Mouse (Mus musculus) liver, postnatal 0 days (tissue): ENCODE data around the gene Zfp948. TPM values are rescaled to one million over a fixed set of nuclear protein-coding genes. Genes with fewer than 3 reads are reported as not detected.

Source experiments
- ATAC-seq: fragments of 200-750 bp; cut with Nextera tagmentation; 2 replicates; pipeline ENCODE4 v1.8.0; 2017; ENCODE audit warnings: mild to moderate bottlenecking, moderate library complexity
- DNase-seq: peaks from one replicate; pipeline ENCODE4 v3.0.0-alpha.2; 2016
- H3K27ac ChIP-seq: fragments of 300-500 bp; sonication (generic); 2 replicates; pipeline ENCODE4 v1.5.1; 2014; ENCODE audit warnings: antibody characterized with exemption, moderate library complexity, mild to moderate bottlenecking, low read depth
- H3K27me3 ChIP-seq: fragments of 300-500 bp; sonication (generic); 2 replicates; pipeline ENCODE4 v1.6.1; 2014; ENCODE audit warnings: low read length, control low read depth, mixed read lengths; ENCODE audit not compliant: insufficient read depth
- H3K36me3 ChIP-seq: fragments of 300-500 bp; sonication (generic); replicated peaks from 2 replicates; pipeline ENCODE4 v1.6.1; 2014; ENCODE audit warnings: mild to moderate bottlenecking, control low read depth, low read length, moderate library complexity, mixed read lengths; ENCODE audit not compliant: insufficient read depth
- H3K4me1 ChIP-seq: fragments of 300-500 bp; sonication (generic); 2 replicates; pipeline ENCODE4 v1.6.1; 2014; ENCODE audit warnings: antibody characterized with exemption, mild to moderate bottlenecking, control low read depth; ENCODE audit not compliant: insufficient read depth
- H3K4me2 ChIP-seq: fragments of 300-500 bp; sonication (generic); 2 replicates; pipeline ENCODE4 v1.6.1; 2014; ENCODE audit warnings: low read depth, mild to moderate bottlenecking, low read length, moderate library complexity, mixed read lengths
- H3K4me3 ChIP-seq: fragments of 300-500 bp; sonication (generic); 2 replicates; pipeline ENCODE4 v1.5.1; 2014; ENCODE audit warnings: low read depth, low read length
- H3K9ac ChIP-seq: fragments of 300-500 bp; sonication (generic); replicated peaks from 2 replicates; pipeline ENCODE4 v1.6.1; 2014; ENCODE audit warnings: mild to moderate bottlenecking, moderate library complexity
- H3K9me3 ChIP-seq: fragments of 300-500 bp; sonication (generic); 2 replicates; pipeline ENCODE4 v1.6.1; 2016; ENCODE audit warnings: mild to moderate bottlenecking, control low read depth, low read length, mixed read lengths
- CTCF ChIP-seq: sonication (generic); IDR thresholded peaks from 2 replicates; pipeline ENCODE4 v1.5.1; 2016; ENCODE audit warnings: antibody characterized with exemption, low read depth
- EP300 ChIP-seq: IDR thresholded peaks from 2 replicates; pipeline ENCODE4 v1.6.1; 2016; ENCODE audit warnings: antibody characterized with exemption, low read depth, mild to moderate bottlenecking
- WGBS: fragments of 180-500 bp; shearing (Covaris S2); extraction: QIAGEN DNeasy Blood & Tissue Kit; methylation state at CpG from one replicate; pipeline ENCODE4 v1.1.7; 2014; ENCODE audit not compliant: insufficient replicate concordance; 5-methylcytosine and 5-hydroxymethylcytosine counted together
- polyA plus RNA-seq: library from polyadenylated mRNA; unstranded; fragments of >200 nt; fragmentation: Nextera tagmentation; extraction: Ambion mirVana; gene quantifications from 2 replicates; pipeline ENCODE4 v1.2.1, GENCODE M21; 2015

The Zfp948 gene
- polyA plus RNA-seq, 1 experiment from 2014 or later, result 3.2 TPM

DNA sequence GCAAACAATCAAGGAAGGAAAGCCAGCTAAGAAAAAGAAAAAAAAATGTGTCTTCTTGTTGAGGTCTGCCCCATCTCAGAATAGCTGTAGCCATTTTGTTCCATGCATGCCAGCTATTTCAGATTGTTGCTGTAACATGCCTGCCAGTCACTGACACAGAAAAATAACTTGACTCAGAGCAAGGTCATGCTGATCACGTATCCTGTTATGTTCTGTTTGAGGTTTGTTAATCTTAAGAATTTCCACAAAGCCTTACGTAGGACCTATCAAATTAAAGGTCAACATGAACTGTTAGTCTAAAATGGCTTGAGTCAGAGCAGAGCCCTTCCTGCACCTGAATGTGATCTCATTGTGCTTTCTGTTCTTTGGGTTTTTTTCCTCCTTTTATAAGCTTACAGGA is 30.1 kb upstream of the Zfp948 start:
- ATAC-seq (no peak), DNase-seq (no peak)
- no peaks in the 10 kb centered on the region for H3K9me3 ChIP-seq
- H3K4me3 ChIP-seq, result no peak overlapping the region
- 56% methylated on average over 2 of the region's 2 CpGs for WGBS
- H3K4me2 ChIP-seq, result no peak overlapping the region
- peaks cover 24% of the 10 kb centered on the region for H3K4me1 ChIP-seq
- no peak for TF ChIP-seq EP300
- TF ChIP-seq CTCF, result no peak
- no peak overlapping the region for H3K9ac ChIP-seq
- no peaks in the 10 kb centered on the region for H3K27me3 ChIP-seq
- H3K27ac ChIP-seq, result no peak overlapping the region
- no peaks in the 10 kb centered on the region for H3K36me3 ChIP-seq

DNA sequence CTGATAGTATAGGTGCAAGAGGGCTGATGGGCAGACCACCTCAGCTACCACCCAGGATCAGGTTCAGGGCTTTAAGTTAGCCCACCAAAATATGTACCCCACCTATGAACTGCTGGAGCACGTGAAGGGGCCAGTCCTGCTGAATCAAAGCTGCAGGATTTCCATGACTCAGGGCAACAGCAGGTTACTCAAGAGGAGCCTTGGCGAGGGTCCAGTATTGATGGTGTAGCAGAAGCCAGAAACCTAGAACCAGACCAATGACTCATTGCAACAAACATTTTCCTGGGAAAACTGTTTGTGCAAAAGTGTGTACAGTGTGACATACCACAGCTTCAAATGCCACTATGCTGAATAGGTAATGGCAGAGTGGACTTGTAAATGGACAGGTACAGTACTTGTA is 9.0 kb upstream of the Zfp948 start:
- H3K36me3 ChIP-seq, result no peaks in the 10 kb centered on the region
- H3K27ac ChIP-seq, result no peak overlapping the region
- 75% methylated on average over 2 of the region's 2 CpGs for WGBS
- H3K4me2 ChIP-seq, result no peak overlapping the region
- H3K4me1 ChIP-seq, result no peaks in the 10 kb centered on the region
- peak; percentile 33; the same call in 1 of the 2 replicates for ATAC-seq
- H3K9ac ChIP-seq, result no peak overlapping the region
- H3K9me3 ChIP-seq, result no peaks in the 10 kb centered on the region
- H3K27me3 ChIP-seq, result no peaks in the 10 kb centered on the region
- DNase-seq, result peak; percentile 51
- no peak overlapping the region for H3K4me3 ChIP-seq
- TF ChIP-seq CTCF (no peak), EP300 (no peak)

DNA sequence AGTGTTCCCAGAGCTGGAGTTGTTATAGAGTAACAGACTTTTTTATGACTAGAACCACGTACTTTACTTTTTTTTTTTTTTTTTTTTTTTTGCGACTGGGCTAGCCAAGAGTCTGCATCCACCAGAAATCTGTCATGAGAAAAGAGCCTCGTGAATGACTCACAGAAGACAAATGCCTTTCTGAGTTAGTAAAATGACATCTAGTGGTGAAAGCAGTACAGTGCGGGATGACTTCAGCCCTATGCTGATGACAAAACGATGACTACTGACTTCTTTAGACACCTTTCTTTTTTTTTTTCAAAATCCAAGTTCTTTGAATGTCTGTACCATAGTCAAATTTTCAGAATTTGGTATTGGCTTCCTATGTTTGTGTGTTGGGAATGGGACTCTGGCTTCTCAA is 588 bp upstream of the Zfp948 start:
- peak overlapping the region; percentile 91 for H3K27ac ChIP-seq
- DNase-seq (peak; percentile 21), ATAC-seq (peak; percentile 75)
- H3K27me3 ChIP-seq, result no peaks in the 10 kb centered on the region
- peak overlapping the region; percentile 81 for H3K9ac ChIP-seq
- 4% methylated on average over 5 of the region's 5 CpGs for WGBS
- H3K4me3 ChIP-seq, result peak overlapping the region; percentile 67
- peak overlapping the region; percentile 72 for H3K4me2 ChIP-seq
- TF ChIP-seq CTCF (peak; percentile 68), EP300 (no peak)
- H3K36me3 ChIP-seq, result no peaks in the 10 kb centered on the region
- H3K4me1 ChIP-seq, result peaks cover 4% of the 10 kb centered on the region; the same call in 1 of the 2 replicates
- H3K9me3 ChIP-seq, result no peaks in the 10 kb centered on the region

DNA sequence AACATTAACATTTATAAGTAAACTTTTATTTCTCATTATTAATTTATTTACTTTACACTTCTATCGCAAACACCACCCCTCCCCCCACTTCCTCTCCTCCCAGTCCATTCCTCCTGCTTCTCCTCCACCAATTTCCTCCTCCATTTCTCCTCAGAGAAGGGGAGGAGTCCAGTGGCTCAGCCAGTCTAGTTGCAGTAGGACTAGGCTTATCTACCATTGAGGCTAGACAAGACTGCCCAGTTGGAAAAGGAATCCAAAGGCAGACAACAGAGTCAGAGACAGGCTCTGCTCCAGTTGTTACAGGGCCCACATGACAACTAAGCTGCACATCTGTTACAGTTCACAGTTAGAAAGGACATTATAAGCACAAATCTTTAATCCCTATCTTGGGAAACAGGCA is 888 bp downstream of the Zfp948 start:
- Histone ChIP-seq H3K27ac (0 out of 2 replicates have a peak overlapping the region, but pooled peaks have one; percentile 5), H3K4me2 (peak overlapping the region; percentile 72), H3K9ac (0 out of 2 replicates have a peak overlapping the region, but pooled peaks have one; percentile 26), H3K4me1 (peaks cover 4% of the 10 kb centered on the region; the same call in 1 of the 2 replicates), H3K36me3 (no peaks in the 10 kb centered on the region), H3K27me3 (no peaks in the 10 kb centered on the region), H3K9me3 (no peaks in the 10 kb centered on the region), H3K4me3 (peak overlapping the region; percentile 67; the same call in 1 of the 2 replicates)
- 30% methylated on average over 1 of the region's 1 CpGs for WGBS
- TF ChIP-seq EP300, result no peak
- TF ChIP-seq CTCF, result no peak
- peak; percentile 20 for DNase-seq
- ATAC-seq, result no peak

DNA sequence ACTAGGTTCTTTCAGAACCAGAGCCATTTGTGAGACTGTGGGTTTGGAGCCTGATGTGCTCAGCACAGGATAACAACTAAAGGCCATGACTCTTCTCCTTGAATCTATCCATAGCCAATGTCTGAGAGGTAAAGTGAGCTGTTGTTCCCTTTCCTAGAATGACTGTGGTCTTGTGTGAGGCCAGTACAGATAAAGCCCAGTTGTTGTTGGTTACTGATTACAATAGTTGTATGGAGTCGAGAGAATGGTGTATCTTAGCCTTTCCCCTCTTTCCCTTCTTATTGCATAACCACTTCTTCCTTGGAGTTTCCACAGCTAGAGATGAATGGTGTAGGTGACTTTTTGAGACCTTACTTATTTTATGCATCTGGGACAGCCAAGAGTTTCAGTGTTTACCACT is 12.3 kb downstream of the Zfp948 start:
- Histone ChIP-seq H3K4me3 (no peak overlapping the region), H3K36me3 (peaks cover 13% of the 10 kb centered on the region), H3K4me1 (no peaks in the 10 kb centered on the region), H3K4me2 (no peak overlapping the region), H3K9ac (no peak overlapping the region), H3K27ac (no peak overlapping the region), H3K27me3 (no peaks in the 10 kb centered on the region), H3K9me3 (no peaks in the 10 kb centered on the region)
- no peak for TF ChIP-seq EP300
- no peak for TF ChIP-seq CTCF
- DNase-seq (no peak), ATAC-seq (peak; percentile 36; the same call in 1 of the 2 replicates)
- 42% methylated on average over 1 of the region's 1 CpGs for WGBS

DNA sequence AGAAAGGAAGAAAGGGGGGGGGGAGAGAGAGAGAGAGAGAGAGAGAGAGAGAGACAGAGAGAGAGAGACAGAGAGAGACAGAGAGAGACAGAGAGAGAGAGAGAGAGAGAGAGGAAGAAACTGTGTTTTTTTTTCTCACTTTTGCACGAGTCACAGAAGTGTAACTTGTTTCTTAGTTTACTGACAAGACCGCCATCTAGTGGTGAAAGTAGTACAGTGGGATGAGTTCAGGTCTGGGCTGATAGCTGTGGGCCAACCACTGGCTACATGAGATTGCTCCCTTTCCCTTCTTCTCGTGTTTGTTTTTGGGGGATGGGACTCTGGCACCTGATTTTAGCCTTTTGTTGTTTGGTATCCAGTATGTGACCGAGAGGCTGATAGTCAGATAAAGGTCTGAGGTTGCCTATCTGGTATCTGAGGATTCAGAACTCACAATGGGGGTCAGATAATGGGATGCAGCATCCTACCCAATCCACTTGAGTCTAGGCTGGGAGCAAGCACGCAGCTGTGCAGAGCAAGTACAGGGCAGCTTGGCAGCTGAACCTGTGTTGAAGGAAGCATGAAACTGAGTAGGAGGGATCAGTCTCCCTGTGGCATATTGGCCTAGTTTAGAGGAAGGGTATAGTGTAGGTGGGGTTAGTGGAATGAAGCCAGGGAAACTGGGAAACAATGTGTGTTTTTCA is 12.8 kb downstream of the Zfp948 start:
- no peak overlapping the region for H3K4me2 ChIP-seq
- H3K9ac ChIP-seq, result no peak overlapping the region
- H3K4me1 ChIP-seq, result no peaks in the 10 kb centered on the region
- TF ChIP-seq EP300 (no peak), CTCF (peak; percentile 75)
- H3K27ac ChIP-seq, result no peak overlapping the region
- H3K4me3 ChIP-seq, result no peak overlapping the region
- peaks cover 12% of the 10 kb centered on the region for H3K36me3 ChIP-seq
- peak; percentile 89 for ATAC-seq
- H3K9me3 ChIP-seq, result no peaks in the 10 kb centered on the region
- no peaks in the 10 kb centered on the region for H3K27me3 ChIP-seq
- DNase-seq, result peak; percentile 24
- WGBS, result 29% methylated on average over 5 of the region's 5 CpGs
